32 mouse cellular contexts compared by ENCODE assay signal in genomic region chr6:86069009-86069408, GRCm38 (mm10). TPM values are rescaled to one million over a fixed set of nuclear protein-coding genes. Genes with fewer than 3 reads are reported as not detected.
DNase-seq lines count a peak whose midpoint lies in the region; ATAC-seq and TF ChIP-seq lines count a peak whose summit lies in the region.
"Had no signal": no experiment of that assay in that cellular context is flagged by ENCODE, and none has a peak within 500 bp of the region (broad histone marks: within the 10 kb centered on the region; RNA-seq: fewer than 3 reads in every experiment).

No protein-coding gene starts in this region.

- peak overlapping the region; percentile 78 for H3K27ac ChIP-seq in left cerebral cortex, adult 2 months
- peak overlapping the region; percentile 59 for H3K27ac ChIP-seq in neural tube, embryonic 15.5 days (replicated peaks)
- H3K27ac ChIP-seq: hindbrain, embryonic 10.5 days; liver, embryonic 13.5 days had no signal

- no peak for DNase-seq in frontal cortex, postnatal 10 days (ENCODE audit: low spot score in 2 of 2)
- no peak for DNase-seq in left cerebral cortex, adult 2 months (ENCODE audit: extremely low spot score in 1 of 2, low spot score in 2 of 2)
- DNase-seq in left cerebral cortex, adult 9 months (ENCODE audit: low spot score in 2 of 2): no peak
- peak; percentile 77 for DNase-seq in brain, embryonic 14.5 days (ENCODE audit: low read depth)
- no peak for DNase-seq in testis, postnatal 10 days (ENCODE audit: low spot score)
- DNase-seq: adrenal gland, adult 2 months; cerebellum, adult 8-10 months; cerebellum, postnatal 36 days; gastrocnemius, postnatal 14 days; heart, adult 11 months; kidney, adult 18-20 months; kidney, postnatal 4 days; liver, embryonic 13.5 days; lung, adult 2 months; lung, postnatal 14 days; right cerebral cortex, postnatal 14 days; spleen, adult 18-20 months; thymus, postnatal 14 days had no signal

- H3K4me2 ChIP-seq in neural tube, embryonic 15.5 days: no peak overlapping the region
- H3K4me2 ChIP-seq: heart, embryonic 11.5 days; liver, embryonic 13.5 days; midbrain, embryonic 11.5 days had no signal

- peaks cover 62% of the 10 kb centered on the region for H3K4me1 ChIP-seq in neural tube, embryonic 15.5 days

- H3K27me3 ChIP-seq in neural tube, embryonic 15.5 days (replicated peaks): no peaks in the 10 kb centered on the region

- intact Hi-C loops in left cerebral cortex, adult 2 months (cut with DNase I): loop anchor here (5.0 kb wide), 1 partner anchor 33 kb away; no protein-coding TSS in a partner anchor

- no peaks in the 10 kb centered on the region for H3K36me3 ChIP-seq in neural tube, embryonic 15.5 days
- H3K36me3 ChIP-seq: hindbrain, embryonic 10.5 days; liver, embryonic 13.5 days had no signal

- no peak overlapping the region for H3K9ac ChIP-seq in neural tube, embryonic 15.5 days (replicated peaks)
- H3K9ac ChIP-seq: liver, embryonic 13.5 days had no signal

- ATAC-seq in frontal cortex, adult (ENCODE audit: low TSS enrichment): peak; percentile 21
- ATAC-seq in neural tube, embryonic 15.5 days (ENCODE audit: low FRiP score): no peak
- ATAC-seq: inflammation-experienced regulatory T-cells, adult 6 months had no signal

- no peak for TF ChIP-seq POLR2A in brain, embryonic 14.5 days (IDR thresholded peaks at IDR 0.05; ENCODE audit: borderline replicate concordance, extremely low read depth, insufficient read depth, insufficient read length, poor library complexity, severe bottlenecking)

- no peak for TF ChIP-seq CTCF in left cerebral cortex, adult 2 months (IDR thresholded peaks at IDR 0.05)
- no peak for TF ChIP-seq CTCF in brain, embryonic 14.5 days (IDR thresholded peaks at IDR 0.05; ENCODE audit: borderline replicate concordance, extremely low read depth, insufficient read depth, insufficient read length)

- 46% methylated on average over 5 of the region's 5 CpGs for WGBS in neural tube, embryonic 15.5 days

- no peak overlapping the region for H3K4me3 ChIP-seq in left cerebral cortex, adult 2 months
- H3K4me3 ChIP-seq in neural tube, embryonic 15.5 days (replicated peaks): no peak overlapping the region
- H3K4me3 ChIP-seq: hindbrain, embryonic 10.5 days; liver, embryonic 13.5 days had no signal

- H3K9me3 ChIP-seq in neural tube, embryonic 15.5 days (replicated peaks): no peaks in the 10 kb centered on the region
- H3K9me3 ChIP-seq: hindbrain, embryonic 10.5 days; liver, embryonic 13.5 days had no signal

RNA-seq across cellular contexts. Expression of gene Add2, which starts 40.5 kb away (rescaled TPM):
- 100 to 1,000 TPM; 222 to 223 TPM for total RNA-seq in left cerebral cortex, adult 2 months (2021)
- 181 and 191 TPM in 2 replicates for polyA plus RNA-seq in brain, embryonic 14.5 days (2012; rRNA removed)
- 107 and 130 TPM in 2 replicates for polyA plus RNA-seq in neural tube, embryonic 15.5 days (2015; fragmentation: Nextera tagmentation; extraction: Ambion mirVana)
- polyA plus RNA-seq: inflammation-experienced regulatory T-cells, adult 6 months had no signal

RNA-seq across cellular contexts. Expression of gene Figla, which starts 53.0 kb away (rescaled TPM):
- total RNA-seq in left cerebral cortex, adult 2 months (2021): not detected
- 0.15 TPM in 1 of 2 replicates, not detected in the other for polyA plus RNA-seq in brain, embryonic 14.5 days (2012; rRNA removed)
- not detected in 2 replicates for polyA plus RNA-seq in neural tube, embryonic 15.5 days (2015; fragmentation: Nextera tagmentation; extraction: Ambion mirVana)
- total RNA-seq: adrenal gland, adult 2 months; ES-E14; gastrocnemius, postnatal 14 days; left cerebral cortex, postnatal 36 days; megakaryocyte progenitor cell, adult 5-6 weeks had no signal
- polyA plus RNA-seq: adrenal gland, adult 2 months; embryonic facial prominence, embryonic 14.5 days; heart, embryonic 11.5 days; heart, postnatal 0 days; hindbrain, embryonic 10.5 days; inflammation-experienced regulatory T-cells, adult 6 months; kidney, embryonic 16.5 days; limb, embryonic 14.5 days; liver, embryonic 13.5 days; lung, adult 2 months; midbrain, embryonic 11.5 days; neural tube, embryonic 14.5 days had no signal
